Mouse (Mus musculus): ENCODE measurements around the gene Apof. TPM values are rescaled to one million over a fixed set of nuclear protein-coding genes. Genes with fewer than 3 reads are reported as not detected.
A peak's percentile ranks its signal among the peaks of the same experiment; 100 is the strongest.

The Apof gene
- polyA plus RNA-seq, 1 experiment from 2014 or later = not detected

DNA sequence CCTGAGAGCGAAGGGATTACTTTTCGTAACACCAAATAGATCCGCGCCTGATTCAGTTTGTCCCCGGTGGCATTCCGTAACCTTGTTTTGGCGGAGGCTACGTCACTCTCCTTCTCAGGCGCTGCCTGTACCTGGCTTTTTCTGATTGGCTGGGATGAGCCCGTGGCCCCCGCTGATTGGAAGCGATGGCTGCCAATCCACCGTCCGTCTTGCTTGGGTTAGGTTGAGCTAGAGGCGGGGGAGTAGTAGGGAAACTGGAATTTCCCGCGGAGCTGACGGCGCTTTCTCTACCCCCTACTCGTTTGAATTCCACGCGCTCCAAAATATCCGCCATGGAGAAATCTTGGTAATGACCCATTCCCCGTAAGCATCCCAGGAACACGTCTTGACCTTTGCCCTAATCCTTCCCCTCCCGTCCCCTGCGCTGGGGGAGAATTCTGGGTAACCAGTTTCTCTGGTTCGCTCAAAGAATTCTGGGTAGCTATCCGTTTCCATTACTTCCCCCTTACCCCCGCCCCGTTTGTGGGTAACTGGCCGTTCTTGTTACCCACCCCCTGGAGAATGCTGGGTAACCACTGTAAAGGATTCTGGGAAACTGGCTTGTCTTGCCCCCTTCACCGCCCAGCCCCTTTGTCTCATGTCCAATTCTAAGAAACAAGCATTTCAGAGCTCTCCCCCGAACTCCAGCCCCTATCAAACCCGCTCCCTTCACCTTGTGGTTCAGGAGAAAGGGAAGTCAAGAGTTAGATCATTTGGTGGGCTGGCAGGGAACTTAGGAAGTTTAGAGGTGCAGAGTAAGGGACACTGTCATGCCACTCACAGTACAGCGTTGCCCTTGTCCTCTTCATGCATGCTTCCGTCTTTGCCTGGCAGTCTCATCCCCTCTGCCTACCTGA, 34.9 kb downstream of the Apof start, which contains the start of gene Pan2:
Gene Pan2 (plus strand): TSS at position 210 of the 896 bp plus-strand sequence.
- Histone ChIP-seq H3K4me3 (peak within 1 kb of the TSS; percentile 59), H3K36me3 (peaks cover 18% of the 10 kb centered on the region), H3K9me3 (no peaks in the 10 kb centered on the region), H3K27ac (replicated peaks) (peak within 1 kb of the TSS; percentile 94), H3K27me3 (no peaks in the 10 kb centered on the region), H3K9ac (peak within 1 kb of the TSS; percentile 91), H3K4me2 (peak within 1 kb of the TSS; percentile 68), H3K4me1 (replicated peaks) (peaks cover 17% of the 10 kb centered on the region)
- peak; percentile 99 for ATAC-seq (ENCODE audit: low read depth)
- 2% methylated on average over 37 of the region's 37 CpGs for WGBS

DNA sequence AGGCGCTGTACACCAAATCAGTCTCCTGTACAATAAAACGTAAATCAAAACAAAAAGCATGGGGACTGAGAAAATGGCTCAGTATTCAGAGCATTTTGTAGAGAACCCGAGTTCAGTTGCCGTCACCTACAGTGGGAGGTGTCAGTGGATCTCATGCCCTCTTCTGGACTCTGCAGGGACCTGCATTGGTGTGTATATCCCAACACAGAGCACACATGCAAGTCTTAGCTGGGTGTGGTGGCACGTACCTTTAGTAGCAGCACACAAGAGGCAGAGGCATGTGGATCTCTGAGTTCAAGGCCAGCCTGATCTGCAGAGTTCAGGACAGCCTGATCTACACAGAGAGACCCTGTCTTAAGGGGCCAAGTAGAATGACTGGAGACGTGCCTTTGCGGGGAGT, 41.2 kb downstream of the Apof start:
- Histone ChIP-seq H3K4me1 (replicated peaks) (peaks cover 10% of the 10 kb centered on the region), H3K9ac (no peak overlapping the region), H3K36me3 (peaks cover 80% of the 10 kb centered on the region), H3K27ac (replicated peaks) (peak overlapping the region; percentile 53; the same call in 1 of the 2 replicates), H3K9me3 (no peaks in the 10 kb centered on the region), H3K27me3 (no peaks in the 10 kb centered on the region), H3K4me3 (no peak overlapping the region), H3K4me2 (no peak overlapping the region)
- no peak for ATAC-seq (ENCODE audit: low read depth)
- WGBS = 80% methylated on average over 7 of the region's 7 CpGs

- peak; percentile 57; the same call in 1 of the 2 replicates for ATAC-seq (ENCODE audit: low read depth)
- 48% methylated on average over 11 of the region's 11 CpGs for whole genome bisulfite sequencing
- no peak overlapping the region for H3K4me3 ChIP-seq
- H3K27me3 ChIP-seq = no peaks in the 10 kb centered on the region
- peak overlapping the region; percentile 53 for H3K27ac ChIP-seq (replicated peaks)
- H3K4me1 ChIP-seq (replicated peaks) = peaks cover 10% of the 10 kb centered on the region
- peaks cover 85% of the 10 kb centered on the region for H3K36me3 ChIP-seq
- no peak overlapping the region for H3K4me2 ChIP-seq
- no peak overlapping the region for H3K9ac ChIP-seq
- no peaks in the 10 kb centered on the region for H3K9me3 ChIP-seq
These were observed 41.7 kb downstream of the Apof start for GRCm38 (mm10) chr10:128310177-128310576.

- peaks cover 10% of the 10 kb centered on the region for H3K4me1 ChIP-seq (replicated peaks)
- H3K4me3 ChIP-seq = no peak overlapping the region
- no peak overlapping the region for H3K27ac ChIP-seq (replicated peaks)
- H3K9ac ChIP-seq = no peak overlapping the region
- 88% methylated on average over 4 of the region's 4 CpGs for WGBS
- no peak for ATAC-seq (ENCODE audit: low read depth)
- H3K9me3 ChIP-seq = no peaks in the 10 kb centered on the region
- H3K36me3 ChIP-seq = peaks cover 89% of the 10 kb centered on the region
- no peaks in the 10 kb centered on the region for H3K27me3 ChIP-seq
- H3K4me2 ChIP-seq = no peak overlapping the region
These were observed 42.4 kb downstream of the Apof start for GRCm38 (mm10) chr10:128310902-128311301.

- no peak for ATAC-seq (ENCODE audit: low read depth)
- no peak overlapping the region for H3K27ac ChIP-seq (replicated peaks)
- H3K27me3 ChIP-seq = no peaks in the 10 kb centered on the region
- peaks cover 98% of the 10 kb centered on the region for H3K36me3 ChIP-seq
- no peak overlapping the region for H3K9ac ChIP-seq
- no peak overlapping the region for H3K4me2 ChIP-seq
- H3K9me3 ChIP-seq = no peaks in the 10 kb centered on the region
- peaks cover 1% of the 10 kb centered on the region; the same call in 1 of the 2 replicates for H3K4me1 ChIP-seq (replicated peaks)
- H3K4me3 ChIP-seq = no peak overlapping the region
- 98% methylated on average over 8 of the region's 8 CpGs for WGBS
These were observed 47.1 kb downstream of the Apof start for GRCm38 (mm10) chr10:128315578-128315977.

Other genes starting within 250 kb of the Apof start
- 612 and 618 TPM in 2 replicates for gene Naca, start 233.1 kb upstream of the Apof start, polyA plus RNA-seq (2015; fragmentation: Nextera tagmentation; extraction: Ambion mirVana)
- 448 and 456 TPM in 2 replicates for gene Ptges3, start 209.7 kb upstream of the Apof start, polyA plus RNA-seq (2015; fragmentation: Nextera tagmentation; extraction: Ambion mirVana)
- gene Atp5b, start 185.4 kb upstream of the Apof start, polyA plus RNA-seq (2015; fragmentation: Nextera tagmentation; extraction: Ambion mirVana) = 2,119 and 2,171 TPM in 2 replicates
- 10.9 and 12.2 TPM in 2 replicates for gene Baz2a, start 177.1 kb upstream of the Apof start, polyA plus RNA-seq (2015; fragmentation: Nextera tagmentation; extraction: Ambion mirVana)
- 12.4 and 12.7 TPM in 2 replicates for gene Rbms2, start 88.4 kb upstream of the Apof start, polyA plus RNA-seq (2015; fragmentation: Nextera tagmentation; extraction: Ambion mirVana)
- 1.1 and 1.7 TPM in 2 replicates for gene Gls2, start 74.2 kb upstream of the Apof start, polyA plus RNA-seq (2015; fragmentation: Nextera tagmentation; extraction: Ambion mirVana)
- gene Spryd4, start 56.9 kb upstream of the Apof start, polyA plus RNA-seq (2015; fragmentation: Nextera tagmentation; extraction: Ambion mirVana) = 21.3 and 21.5 TPM in 2 replicates
- gene Mip, start 42.8 kb upstream of the Apof start, polyA plus RNA-seq (2015; fragmentation: Nextera tagmentation; extraction: Ambion mirVana) = not detected in 2 replicates
- gene Timeless, start 36.6 kb upstream of the Apof start, polyA plus RNA-seq (2015; fragmentation: Nextera tagmentation; extraction: Ambion mirVana) = 24.0 and 31.2 TPM in 2 replicates
- 0.17 and 0.32 TPM in 2 replicates for gene Apon, start 14.6 kb upstream of the Apof start, polyA plus RNA-seq (2015; fragmentation: Nextera tagmentation; extraction: Ambion mirVana)
- gene Stat2, start 1.9 kb downstream of the Apof start, polyA plus RNA-seq (2015; fragmentation: Nextera tagmentation; extraction: Ambion mirVana) = 22.6 and 23.7 TPM in 2 replicates
- 0.25 and 0.38 TPM in 2 replicates for gene Il23a, start 30.1 kb downstream of the Apof start, polyA plus RNA-seq (2015; fragmentation: Nextera tagmentation; extraction: Ambion mirVana)
- 22.2 and 24.3 TPM in 2 replicates for gene Pan2, start 34.7 kb downstream of the Apof start, polyA plus RNA-seq (2015; fragmentation: Nextera tagmentation; extraction: Ambion mirVana)
- gene Cnpy2, start 53.8 kb downstream of the Apof start, polyA plus RNA-seq (2015; fragmentation: Nextera tagmentation; extraction: Ambion mirVana) = 221 and 241 TPM in 2 replicates
- gene Cs, start 69.1 kb downstream of the Apof start, polyA plus RNA-seq (2015; fragmentation: Nextera tagmentation; extraction: Ambion mirVana) = 228 and 239 TPM in 2 replicates
- gene Coq10a, start 100.3 kb downstream of the Apof start, polyA plus RNA-seq (2015; fragmentation: Nextera tagmentation; extraction: Ambion mirVana) = 34.9 and 41.0 TPM in 2 replicates
- gene Ankrd52, start 108.4 kb downstream of the Apof start, polyA plus RNA-seq (2015; fragmentation: Nextera tagmentation; extraction: Ambion mirVana) = 9.5 and 12.1 TPM in 2 replicates
- not detected in 2 replicates for gene Slc39a5, start 132.6 kb downstream of the Apof start, polyA plus RNA-seq (2015; fragmentation: Nextera tagmentation; extraction: Ambion mirVana)
- 124 and 129 TPM in 2 replicates for gene Nabp2, start 142.8 kb downstream of the Apof start, polyA plus RNA-seq (2015; fragmentation: Nextera tagmentation; extraction: Ambion mirVana)
- gene Rnf41, start 143.0 kb downstream of the Apof start, polyA plus RNA-seq (2015; fragmentation: Nextera tagmentation; extraction: Ambion mirVana) = 73.4 and 74.3 TPM in 2 replicates
- 176 and 184 TPM in 2 replicates for gene Smarcc2, start 190.6 kb downstream of the Apof start, polyA plus RNA-seq (2015; fragmentation: Nextera tagmentation; extraction: Ambion mirVana)
- 1,017 and 1,105 TPM in 2 replicates for gene Myl6, start 225.5 kb downstream of the Apof start, polyA plus RNA-seq (2015; fragmentation: Nextera tagmentation; extraction: Ambion mirVana)
- gene Myl6b, start 230.0 kb downstream of the Apof start, polyA plus RNA-seq (2015; fragmentation: Nextera tagmentation; extraction: Ambion mirVana) = 4.1 and 5.0 TPM in 2 replicates

Measured in neural tube, embryonic 13.5 days (tissue).